Mouse (Mus musculus) lung, postnatal 0 days (tissue): ENCODE data around the gene Dnajb8.

Experiments used
- CTCF ChIP-seq: IDR thresholded peaks from 2 replicates; pipeline ENCODE4 v1.5.1; 2016; ENCODE audit warnings: antibody characterized with exemption, mild to moderate bottlenecking
- EP300 ChIP-seq: IDR thresholded peaks from 2 replicates; pipeline ENCODE4 v1.6.1; 2016; ENCODE audit warnings: antibody characterized with exemption, mild to moderate bottlenecking, control low read depth

DNA sequence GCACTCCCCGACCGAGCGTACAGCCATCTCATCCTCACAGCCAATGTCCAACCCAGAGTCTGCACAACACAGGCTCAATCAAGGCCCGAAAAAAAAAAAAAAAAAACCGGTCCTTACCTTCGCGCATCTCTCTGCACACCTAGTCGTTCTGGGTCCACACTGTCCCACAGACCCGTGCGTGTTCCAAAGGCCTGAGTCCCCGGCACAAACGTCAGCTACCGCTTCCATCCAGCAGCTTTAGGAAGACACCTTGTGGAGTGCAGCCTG, 32.1 kb upstream of the Dnajb8 start:
- TF ChIP-seq CTCF (no peak), EP300 (no peak)
